Mouse (Mus musculus) telencephalon, adult 2 months (tissue): ENCODE results near the gene Afg3l1.
A peak's percentile ranks its signal among the peaks of the same experiment; 100 is the strongest.
"Not testable (repeated sequence)": the region's sequence is repeated elsewhere in the genome, so short reads cannot be mapped to it uniquely, and the experiment has no call there.

Experiments
- DNase-seq: peaks from one replicate; pipeline ENCODE4 v3.0.0-alpha.2; 2011; ENCODE audit warnings: low read depth, low spot score

The Afg3l1 gene

GRCm38 (mm10) chr8:123515540-123515897 lies 37.8 kb downstream of the Afg3l1 start:
- DNase-seq: no peak

DNA sequence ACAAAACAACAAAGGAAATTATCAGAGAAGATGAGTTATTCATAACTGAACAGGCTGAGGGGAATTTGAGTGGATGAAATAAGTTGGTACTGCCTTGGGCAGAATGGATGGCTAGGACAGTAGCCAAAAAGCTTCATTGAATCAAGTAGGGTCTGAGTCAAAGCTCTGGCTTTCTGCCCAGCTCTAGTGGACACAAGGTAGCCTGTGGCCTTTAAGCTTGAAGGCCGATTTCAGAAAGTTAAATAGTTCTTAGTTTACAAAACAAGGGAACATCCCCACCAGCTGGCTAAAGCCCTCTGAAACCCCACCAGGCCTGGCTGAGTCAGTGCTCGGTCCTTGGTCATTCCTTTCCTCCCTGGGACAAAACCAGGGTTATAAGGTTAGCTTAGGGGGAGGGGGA lies 38.9 kb downstream of the Afg3l1 start:
- DNase-seq: no peak

DNA sequence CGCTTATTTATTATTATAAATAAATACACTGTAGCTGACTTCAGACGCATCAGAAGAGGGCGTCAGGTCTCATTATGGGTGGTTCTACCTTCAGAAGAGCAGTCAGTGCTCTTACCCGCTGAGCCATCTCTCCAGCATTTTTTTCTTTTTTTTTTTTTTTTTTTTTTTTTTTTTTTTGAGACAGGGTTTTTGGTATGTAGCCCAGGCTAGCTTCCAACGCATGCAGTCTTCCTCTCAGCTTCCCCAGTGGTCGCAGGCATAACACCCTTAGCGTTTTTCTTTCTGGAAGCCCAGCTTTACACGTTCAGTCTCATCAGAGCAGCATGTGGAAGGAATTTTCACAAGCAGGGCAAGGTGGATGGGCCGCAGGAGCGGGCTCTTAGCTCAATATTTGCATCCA lies 40.5 kb downstream of the Afg3l1 start:
- no peak for DNase-seq

DNA sequence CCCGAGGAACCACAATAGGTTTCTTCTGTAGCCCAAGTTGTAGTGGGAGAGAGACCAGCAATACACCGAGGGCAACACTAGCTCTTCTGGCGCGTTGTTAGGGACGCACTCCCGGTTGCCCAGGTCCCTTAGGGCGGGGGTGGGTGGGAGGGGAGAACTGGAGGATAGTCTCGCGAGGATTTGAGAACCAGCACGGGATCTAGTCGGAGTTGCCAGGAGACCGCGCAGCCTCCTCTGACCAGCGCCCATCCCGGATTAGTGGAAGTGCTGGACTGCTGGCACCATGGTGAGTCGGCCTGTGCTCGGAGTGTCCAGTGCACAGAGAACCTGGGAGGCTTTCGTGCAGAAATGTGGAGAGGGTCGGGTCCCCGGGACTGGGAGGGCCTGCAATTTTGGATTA lies 41.0 kb downstream of the Afg3l1 start, which contains the start of gene Gas8:
TSS of gene Gas8 (plus strand) at position 168 of the 400 bp plus-strand sequence.
- DNase-seq: peak; percentile 90

DNA sequence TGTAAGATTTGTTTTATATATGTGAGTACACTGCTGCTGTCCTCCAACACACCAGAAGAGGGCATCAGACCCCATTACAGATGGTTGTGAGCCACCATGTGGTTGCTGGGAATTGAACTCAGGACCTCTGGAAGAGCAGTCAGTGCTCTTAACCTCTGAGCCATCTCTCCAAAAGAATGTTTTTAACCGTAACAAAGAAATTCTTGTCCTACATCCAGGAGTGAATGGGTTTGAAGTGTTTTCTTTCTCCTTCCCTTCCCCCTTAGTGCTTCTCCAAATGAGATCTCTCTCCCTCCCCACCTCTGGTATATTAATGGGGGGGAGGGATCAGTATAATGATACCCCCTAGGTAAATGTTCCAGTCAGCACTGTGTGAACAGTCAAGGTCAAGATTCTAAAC lies 42.3 kb downstream of the Afg3l1 start:
- not testable (repeated sequence) for DNase-seq

- DNase-seq: peak; percentile 68
Observed at GRCm38 (mm10) chr8:123527720-123528489, 50.2 kb downstream of the Afg3l1 start.

DNA sequence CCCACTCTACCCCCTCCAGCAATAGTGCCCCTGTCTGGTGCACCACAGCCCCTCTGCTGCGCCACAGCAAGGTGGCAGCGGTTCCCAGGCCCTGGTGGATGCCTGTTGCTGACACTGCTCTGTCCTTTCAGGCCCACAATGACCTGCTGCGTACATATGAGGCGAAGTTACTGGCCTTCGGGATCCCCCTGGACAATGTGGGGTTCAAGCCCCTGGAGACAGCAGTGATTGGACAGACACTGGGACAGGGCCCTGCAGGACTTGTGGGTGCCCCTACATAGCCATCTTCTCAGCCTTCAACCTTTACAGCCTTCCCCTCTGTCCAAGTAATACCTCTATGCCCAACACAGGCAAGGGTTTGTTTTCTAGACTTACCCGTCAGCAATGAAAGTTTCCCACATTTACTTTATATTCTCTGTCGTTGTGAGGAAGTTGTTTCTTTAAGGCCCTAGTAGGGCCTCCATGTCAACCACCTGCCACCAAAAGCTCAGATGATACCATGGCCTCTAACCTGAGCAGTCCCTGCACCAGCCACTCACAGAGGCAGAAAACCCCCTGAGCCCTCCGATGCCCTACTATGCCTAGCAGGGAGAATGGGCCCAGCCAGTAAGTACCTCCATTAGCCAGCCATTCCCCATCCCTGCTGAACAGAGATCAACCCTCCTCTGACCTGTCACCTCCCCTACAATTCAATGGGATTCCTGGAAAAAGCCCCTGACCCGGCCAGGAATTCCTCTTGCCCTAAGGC lies 58.7 kb downstream of the Afg3l1 start:
- DNase-seq: no peak

GRCm38 (mm10) chr8:123536990-123537380 lies 59.3 kb downstream of the Afg3l1 start:
- no peak for DNase-seq

DNA sequence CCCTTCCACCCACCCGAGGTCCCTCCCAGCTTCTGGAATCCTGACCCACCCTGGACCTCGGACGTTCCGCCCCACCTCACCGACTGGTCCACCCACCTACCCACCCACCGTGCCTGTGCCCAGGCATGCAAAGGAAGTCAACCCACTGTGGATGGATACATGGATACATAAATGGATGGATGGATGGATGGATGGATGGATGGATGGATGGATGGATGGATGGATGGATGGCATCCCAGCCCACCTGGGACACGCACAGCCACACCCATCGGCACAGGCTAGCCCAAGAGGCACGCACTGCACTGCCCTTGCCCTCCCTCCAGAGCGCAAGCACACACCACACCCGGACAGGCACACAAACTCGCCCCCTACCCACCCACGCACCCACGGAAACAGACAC lies 59.9 kb downstream of the Afg3l1 start:
- DNase-seq: not testable (repeated sequence)
